Mouse (Mus musculus) liver, adult 2 months (tissue): ENCODE measurements at regions not wholly inside any gene's neighbourhood (a gene's known extent, or its start where the extent isn't known, plus 50 kb on each side); places are given as distances from the start of the nearest gene placed in this dataset.

ENCODE experiments used
- DNase-seq: peaks from one replicate; pipeline ENCODE4 v3.0.0-alpha.2; 2011; ENCODE audit warnings: low read depth, low spot score; ENCODE audit errors: extremely low read depth
- H3K27ac ChIP-seq: fragments of 200-500 bp; replicated peaks from 2 replicates; pipeline ENCODE4 v1.5.1; 2012; ENCODE audit warnings: low read depth, mild to moderate bottlenecking, control low read depth, inconsistent platforms, low read length; ENCODE audit not compliant: insufficient read depth
- H3K27me3 ChIP-seq: fragments of 200-500 bp; 2 replicates; pipeline ENCODE4 v1.6.1; 2012; ENCODE audit warnings: mild to moderate bottlenecking, moderate library complexity, low read length, inconsistent platforms; ENCODE audit not compliant: control insufficient read depth, insufficient read depth
- H3K36me3 ChIP-seq: fragments of 200-500 bp; 2 replicates; pipeline ENCODE4 v1.6.1; 2012; ENCODE audit warnings: low read length, inconsistent platforms; ENCODE audit not compliant: control insufficient read depth, insufficient read depth
- H3K4me1 ChIP-seq: fragments of 200-500 bp; 2 replicates; pipeline ENCODE4 v1.6.1; 2011; ENCODE audit warnings: low read length; ENCODE audit not compliant: control insufficient read depth, insufficient read depth
- H3K4me3 ChIP-seq: fragments of 200-500 bp; 2 replicates; pipeline ENCODE4 v1.5.1; 2011; ENCODE audit warnings: low read depth, mild to moderate bottlenecking, control low read depth, low read length, moderate library complexity; ENCODE audit not compliant: insufficient read depth
- H3K79me2 ChIP-seq: fragments of 200-500 bp; 2 replicates; pipeline ENCODE4 v1.6.1; 2012; ENCODE audit warnings: inconsistent platforms, mild to moderate bottlenecking, low read length, moderate library complexity; ENCODE audit not compliant: control insufficient read depth, insufficient read depth
- H3K9ac ChIP-seq: fragments of 200-500 bp; 2 replicates; pipeline ENCODE4 v1.6.1; 2012; ENCODE audit warnings: low read depth, mild to moderate bottlenecking, control low read depth, inconsistent platforms, low read length
- CTCF ChIP-seq: fragments of 200-500 bp; IDR thresholded peaks from 2 replicates; pipeline ENCODE4 v1.5.1; 2011; ENCODE audit warnings: low read depth, low read length, control low read depth
- POLR2A ChIP-seq: fragments of 200-500 bp; IDR thresholded peaks from 2 replicates; pipeline ENCODE4 v1.6.1; 2011; ENCODE audit warnings: low read length, control low read depth; ENCODE audit not compliant: insufficient read depth; ENCODE audit errors: extremely low read depth
- WGBS: fragments of 180-500 bp; shearing (Covaris S2); methylation state at CpG from one replicate; pipeline ENCODE4 v1.1.7; 2018; 5-methylcytosine and 5-hydroxymethylcytosine counted together

DNA sequence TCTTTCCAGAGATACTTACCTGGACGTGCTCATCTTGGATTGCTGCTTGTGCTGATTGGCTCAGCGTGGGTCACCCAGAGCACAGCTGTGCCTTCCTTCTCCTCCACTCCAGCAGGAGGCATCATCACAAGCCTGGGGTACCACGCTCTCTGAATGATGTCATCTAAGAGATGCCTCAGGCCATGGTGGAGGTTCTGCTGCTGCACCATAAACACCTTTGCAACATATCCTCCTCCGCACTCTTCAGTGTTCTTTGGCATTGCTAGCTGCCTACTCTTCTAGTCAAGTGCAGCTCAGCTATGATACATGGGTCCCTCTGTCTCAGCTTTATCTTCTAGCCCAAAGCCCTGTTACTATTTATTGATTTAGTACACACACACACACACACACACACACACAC lies 110.8 kb downstream of the Emp1 start:
- no peak for TF ChIP-seq CTCF
- H3K27ac ChIP-seq: no peak overlapping the region
- no peaks in the 10 kb centered on the region for H3K79me2 ChIP-seq
- H3K27me3 ChIP-seq: no peaks in the 10 kb centered on the region
- 93% methylated on average over 4 of the region's 4 CpGs for WGBS
- no peaks in the 10 kb centered on the region for H3K4me1 ChIP-seq
- no peak for DNase-seq
- H3K4me3 ChIP-seq: no peak overlapping the region
- no peak overlapping the region for H3K9ac ChIP-seq
- no peaks in the 10 kb centered on the region for H3K36me3 ChIP-seq

DNA sequence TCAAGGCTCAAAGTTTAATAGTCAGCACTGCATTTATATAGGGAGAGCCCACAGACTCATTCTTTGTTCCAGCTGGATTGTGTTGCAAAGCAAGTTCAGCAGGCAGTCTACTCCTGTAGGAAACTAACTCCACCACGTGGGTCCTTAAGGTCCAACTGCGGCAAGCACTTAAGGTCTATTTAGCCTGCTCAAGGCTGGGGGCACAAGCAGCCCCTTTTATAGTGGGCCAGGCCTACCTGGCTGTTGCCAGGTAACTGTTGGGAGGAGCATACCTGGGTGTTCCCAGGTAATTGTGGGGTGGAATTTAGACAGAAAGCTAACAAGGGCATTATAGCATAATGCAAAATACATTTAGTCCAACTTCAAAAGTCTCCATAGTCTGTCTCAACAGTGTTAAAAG lies 126.5 kb downstream of the Emp1 start:
- no peaks in the 10 kb centered on the region for H3K36me3 ChIP-seq
- TF ChIP-seq CTCF (no peak), POLR2A (no peak)
- no peak for DNase-seq
- 75% methylated on average over 2 of the region's 2 CpGs for WGBS
- H3K79me2 ChIP-seq: no peaks in the 10 kb centered on the region
- H3K27ac ChIP-seq: no peak overlapping the region
- H3K27me3 ChIP-seq: no peaks in the 10 kb centered on the region
- H3K9ac ChIP-seq: no peak overlapping the region
- H3K4me3 ChIP-seq: no peak overlapping the region
- no peaks in the 10 kb centered on the region for H3K4me1 ChIP-seq

DNA sequence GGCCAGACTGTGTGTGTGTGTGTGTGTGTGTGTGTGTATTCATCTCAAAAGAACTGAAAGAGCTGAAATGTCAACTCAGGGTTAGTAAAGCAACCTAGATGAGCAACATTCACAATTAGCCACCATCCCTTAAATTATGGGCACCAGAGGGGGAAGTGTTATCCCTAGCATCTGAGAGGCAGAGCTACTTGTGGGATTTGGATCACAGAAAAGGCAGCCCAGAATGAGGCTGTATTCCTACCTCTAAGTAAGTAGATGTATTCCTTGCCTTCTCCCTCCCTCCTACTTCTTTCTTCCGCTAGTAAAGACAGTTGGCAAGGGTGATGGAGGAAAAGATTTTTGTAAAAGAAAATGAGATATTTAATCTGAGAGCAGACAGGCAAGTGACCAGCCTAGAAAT lies 131.6 kb downstream of the Emp1 start:
- Histone ChIP-seq H3K79me2 (no peaks in the 10 kb centered on the region), H3K27me3 (no peaks in the 10 kb centered on the region), H3K4me3 (no peak overlapping the region), H3K36me3 (no peaks in the 10 kb centered on the region), H3K27ac (no peak overlapping the region), H3K9ac (no peak overlapping the region), H3K4me1 (no peaks in the 10 kb centered on the region)
- 81% methylated on average over 1 of the region's 1 CpGs for WGBS
- DNase-seq: no peak
- TF ChIP-seq CTCF: no peak
- TF ChIP-seq POLR2A: no peak

DNA sequence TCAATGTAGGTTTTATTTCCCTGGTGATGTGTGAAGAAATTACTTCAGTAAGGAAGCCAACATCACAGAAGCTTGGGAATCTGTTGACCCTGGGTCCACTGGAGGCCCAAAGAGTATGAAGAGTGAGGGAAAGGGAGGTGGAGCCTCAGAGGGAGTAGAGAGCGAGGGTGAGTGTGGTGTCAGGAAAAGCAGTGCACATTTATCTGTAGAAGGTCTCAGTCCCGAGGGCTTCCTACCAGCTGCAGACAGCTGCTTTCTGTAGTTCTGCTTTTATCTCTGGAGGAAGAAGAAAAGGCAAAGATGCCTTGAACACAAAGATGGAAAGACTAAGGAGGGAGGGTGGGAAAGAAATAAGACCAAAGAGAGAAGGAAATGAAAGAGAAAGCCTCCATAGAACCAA lies 133.5 kb downstream of the Emp1 start:
- 73% methylated on average over 2 of the region's 2 CpGs for WGBS
- DNase-seq: peak; percentile 1
- no peak for TF ChIP-seq POLR2A
- TF ChIP-seq CTCF: no peak

DNA sequence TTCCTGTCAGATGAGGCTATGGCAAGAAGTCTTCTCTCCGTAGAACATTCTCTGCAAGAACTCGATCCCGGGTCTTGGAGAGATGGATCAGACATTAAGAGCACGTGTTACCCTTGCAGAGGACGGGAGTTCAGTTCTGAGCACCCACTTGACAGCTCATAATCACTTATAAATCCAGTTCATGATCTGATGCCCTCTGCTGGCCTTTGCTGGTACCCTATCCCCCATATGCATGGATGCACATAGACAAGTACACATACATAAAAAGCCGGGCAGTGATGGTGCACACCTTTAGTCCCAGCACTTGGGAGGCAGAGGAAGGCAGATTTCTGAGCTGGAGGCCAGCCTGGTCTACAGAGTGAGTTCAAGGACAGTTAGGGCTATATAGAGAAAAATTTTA lies 136.2 kb downstream of the Emp1 start:
- H3K27me3 ChIP-seq: no peaks in the 10 kb centered on the region

More for the DNA sequence above, 133.5 kb downstream of the Emp1 start:
- no peak overlapping the region for H3K4me3 ChIP-seq
- H3K9ac ChIP-seq: no peak overlapping the region
- H3K36me3 ChIP-seq: no peaks in the 10 kb centered on the region
- H3K79me2 ChIP-seq: no peaks in the 10 kb centered on the region
- H3K27ac ChIP-seq: no peak overlapping the region
- no peaks in the 10 kb centered on the region for H3K27me3 ChIP-seq
- no peaks in the 10 kb centered on the region for H3K4me1 ChIP-seq

DNA sequence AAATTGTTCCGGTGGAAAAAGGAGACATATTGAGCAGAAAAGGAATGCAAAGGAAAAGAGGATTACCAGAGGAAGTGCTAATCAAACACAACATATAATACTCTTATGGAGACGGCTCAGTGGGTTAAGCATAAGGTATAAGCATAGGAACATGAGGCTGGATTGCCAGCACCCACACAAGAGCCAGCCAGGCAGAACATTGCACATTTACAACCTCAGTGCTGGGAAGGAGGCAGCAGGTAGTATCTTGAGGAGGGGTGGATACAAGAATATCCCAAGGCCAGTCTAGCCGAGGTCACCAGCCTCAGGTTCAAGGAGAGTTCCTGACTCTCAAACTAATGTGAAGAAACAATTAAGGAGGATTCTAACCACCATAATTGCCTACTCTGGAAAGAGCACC lies 138.0 kb downstream of the Emp1 start:
- Histone ChIP-seq H3K4me1 (no peaks in the 10 kb centered on the region), H3K27ac (no peak overlapping the region), H3K4me3 (no peak overlapping the region), H3K79me2 (no peaks in the 10 kb centered on the region), H3K36me3 (no peaks in the 10 kb centered on the region), H3K9ac (no peak overlapping the region), H3K27me3 (no peaks in the 10 kb centered on the region)
- no peak for DNase-seq
- WGBS: 75% methylated on average over 3 of the region's 3 CpGs
- TF ChIP-seq CTCF (no peak), POLR2A (no peak)

More for the DNA sequence above, 136.2 kb downstream of the Emp1 start:
- TF ChIP-seq POLR2A (no peak), CTCF (no peak)
- H3K27ac ChIP-seq: no peak overlapping the region
- DNase-seq: no peak
- no peak overlapping the region for H3K9ac ChIP-seq
- H3K79me2 ChIP-seq: no peaks in the 10 kb centered on the region
- no peak overlapping the region for H3K4me3 ChIP-seq
- no peaks in the 10 kb centered on the region for H3K36me3 ChIP-seq
- no peaks in the 10 kb centered on the region for H3K4me1 ChIP-seq
- WGBS: 92% methylated on average over 6 of the region's 6 CpGs
